ENCODE assay signal across 17 mouse cellular contexts in the genomic region with DNA sequence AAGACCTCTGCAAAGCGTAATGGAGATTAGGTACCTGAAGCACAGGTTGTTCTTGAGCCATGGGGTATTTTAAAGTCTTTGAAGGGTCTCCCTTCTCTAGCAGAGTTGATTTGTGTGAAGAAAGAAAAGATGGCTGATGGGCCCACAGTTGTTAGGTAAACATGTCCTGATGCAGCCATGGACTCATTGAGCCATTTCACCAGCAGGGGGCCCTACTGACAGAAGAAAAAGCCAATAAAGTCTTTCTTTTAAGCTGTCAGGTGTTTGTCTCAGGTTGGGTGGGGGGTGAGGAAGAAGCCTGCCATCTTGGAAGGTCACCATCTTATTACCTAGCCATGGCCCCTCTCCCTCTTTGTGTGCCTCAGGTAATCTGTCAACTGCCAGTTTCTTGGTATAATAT. TPM values are rescaled to one million over a fixed set of nuclear protein-coding genes. Genes with fewer than 3 reads are reported as not detected.
DNase-seq lines count a peak whose midpoint lies in the region; ATAC-seq and TF ChIP-seq lines count a peak whose summit lies in the region.
"Had no signal": no experiment of that assay in that cellular context is flagged by ENCODE, and none has a peak within 500 bp of the region (broad histone marks: within the 10 kb centered on the region; RNA-seq: fewer than 3 reads in every experiment).

No protein-coding gene starts in this region.

- H3K9ac ChIP-seq in kidney, embryonic 16.5 days (replicated peaks; ENCODE audit: low read length): no peak overlapping the region
- H3K9ac ChIP-seq in lung, embryonic 14.5 days: no peak overlapping the region
- no peak overlapping the region for H3K9ac ChIP-seq in ES-E14 (ENCODE audit: insufficient read depth, low read depth, low read length, poor library complexity, severe bottlenecking)
- no peak overlapping the region for H3K9ac ChIP-seq in heart, embryonic 11.5 days (ENCODE audit: low read depth, low read length)
- H3K9ac ChIP-seq: forebrain, embryonic 13.5 days; kidney, embryonic 15.5 days; neural tube, embryonic 12.5 days had no signal

- in situ Hi-C loops in ES-E14 (cut with MboI; ENCODE audit: low sequenced_read_pairs in 2 of 2, unreplicated experiment in 2 of 2): no loop called here

- H3K9me3 ChIP-seq in kidney, embryonic 16.5 days (ENCODE audit: low read length): no peaks in the 10 kb centered on the region
- H3K9me3 ChIP-seq in lung, embryonic 14.5 days (ENCODE audit: low read depth, low read length): no peaks in the 10 kb centered on the region
- no peaks in the 10 kb centered on the region for H3K9me3 ChIP-seq in ES-E14 (ENCODE audit: control insufficient read depth, insufficient read depth, low read depth, low read length)
- no peaks in the 10 kb centered on the region for H3K9me3 ChIP-seq in heart, embryonic 11.5 days (replicated peaks; ENCODE audit: control insufficient read depth, low read length)
- H3K9me3 ChIP-seq: forebrain, embryonic 13.5 days; neural tube, embryonic 12.5 days had no signal

- H3K4me3 ChIP-seq in kidney, embryonic 16.5 days (ENCODE audit: low read length): no peak overlapping the region
- no peak overlapping the region for H3K4me3 ChIP-seq in lung, embryonic 14.5 days (ENCODE audit: low read depth, low read length)
- H3K4me3 ChIP-seq in lung, adult 2 months (replicated peaks; ENCODE audit: extremely low read depth, low read depth, low read length): no peak overlapping the region
- H3K4me3 ChIP-seq in ES-E14 (ENCODE audit: insufficient read depth in 1 of 2, low read depth in 1 of 2, low read length in 2 of 2, poor library complexity in 1 of 2, severe bottlenecking in 1 of 2): no peak overlapping the region
- H3K4me3 ChIP-seq in heart, embryonic 11.5 days (ENCODE audit: low read depth, low read length): no peak overlapping the region
- H3K4me3 ChIP-seq: forebrain, embryonic 13.5 days; kidney, embryonic 15.5 days; neural tube, embryonic 12.5 days had no signal

- DNase-seq in kidney, adult 9 months: peak; percentile 13
- DNase-seq in lung, embryonic 14.5 days: no peak
- DNase-seq in lung, adult 2 months: no peak
- peak; percentile 12 for DNase-seq in ES-E14 (ENCODE audit: low read depth, low spot score)
- no peak for DNase-seq in cerebellum, postnatal 10 days
- DNase-seq: adrenal gland, adult 8-10 months; cerebellum, adult 9-10 months; embryo, embryonic 11 days; right cerebral cortex, postnatal 4 days had no signal

- no peak for TF ChIP-seq POLR2A in lung, adult 2 months (IDR thresholded peaks at IDR 0.05; ENCODE audit: borderline replicate concordance, extremely low read depth, low read depth, low read length)

- H3K27ac ChIP-seq in kidney, embryonic 16.5 days (ENCODE audit: low read length): no peak overlapping the region
- no peak overlapping the region for H3K27ac ChIP-seq in lung, embryonic 14.5 days (ENCODE audit: low read depth)
- no peak overlapping the region for H3K27ac ChIP-seq in ES-E14 (ENCODE audit: insufficient read depth, low read depth, low read length, poor library complexity, severe bottlenecking)
- H3K27ac ChIP-seq in heart, embryonic 11.5 days (ENCODE audit: low read depth, low read length): no peak overlapping the region
- H3K27ac ChIP-seq: forebrain, embryonic 13.5 days; kidney, embryonic 15.5 days; neural tube, embryonic 12.5 days had no signal

- H3K27me3 ChIP-seq in kidney, embryonic 16.5 days (ENCODE audit: insufficient read depth, low read length): no peaks in the 10 kb centered on the region
- no peaks in the 10 kb centered on the region for H3K27me3 ChIP-seq in lung, embryonic 14.5 days (ENCODE audit: insufficient read depth, low read length)
- no peaks in the 10 kb centered on the region for H3K27me3 ChIP-seq in heart, embryonic 11.5 days (ENCODE audit: control insufficient read depth, insufficient read depth, low read length)
- H3K27me3 ChIP-seq: forebrain, embryonic 13.5 days; kidney, embryonic 15.5 days; neural tube, embryonic 12.5 days had no signal

- no peaks in the 10 kb centered on the region for H3K36me3 ChIP-seq in kidney, embryonic 16.5 days (ENCODE audit: insufficient read depth, low read length)
- H3K36me3 ChIP-seq in lung, embryonic 14.5 days (ENCODE audit: insufficient read depth): no peaks in the 10 kb centered on the region
- H3K36me3 ChIP-seq in ES-E14 (ENCODE audit: control insufficient read depth, insufficient read depth, low read length, poor library complexity, severe bottlenecking): no peaks in the 10 kb centered on the region
- no peaks in the 10 kb centered on the region for H3K36me3 ChIP-seq in heart, embryonic 11.5 days (ENCODE audit: control insufficient read depth, insufficient read depth, low read length)
- H3K36me3 ChIP-seq: kidney, embryonic 15.5 days; neural tube, embryonic 12.5 days had no signal

- 67% methylated on average over 1 of the region's 1 CpGs for WGBS in kidney, embryonic 16.5 days
- WGBS in lung, embryonic 14.5 days: 61% methylated on average over 1 of the region's 1 CpGs
- 70% methylated on average over 1 of the region's 1 CpGs for WGBS in lung, adult 2 months
- WGBS in heart, embryonic 11.5 days (ENCODE audit: insufficient replicate concordance): 68% methylated on average over 1 of the region's 1 CpGs

- TF ChIP-seq CTCF in lung, embryonic 14.5 days (IDR thresholded peaks at IDR 0.05; ENCODE audit: low read depth): peak; percentile 27; the same call in 1 of the 2 replicates
- TF ChIP-seq CTCF in lung, adult 2 months (IDR thresholded peaks at IDR 0.05; ENCODE audit: insufficient read depth, low read length): no peak

- no peak for ATAC-seq in kidney, embryonic 16.5 days (ENCODE audit: low FRiP score, low TSS enrichment)
- no peak for ATAC-seq in lung, embryonic 14.5 days (ENCODE audit: insufficient read depth)
- ATAC-seq in megakaryocyte progenitor cell, adult 5-6 weeks (replicated peaks; ENCODE audit: poor library complexity): 0 out of 2 replicates have a peak, but pooled peaks have one; percentile 48
- ATAC-seq in heart, embryonic 11.5 days (replicated peaks; ENCODE audit: insufficient number of reproducible peaks, low FRiP score, low TSS enrichment): no peak
- ATAC-seq: forebrain, embryonic 13.5 days; hindbrain, embryonic 16.5 days had no signal

- no peaks in the 10 kb centered on the region for H3K4me1 ChIP-seq in kidney, embryonic 16.5 days (ENCODE audit: insufficient read depth, low read length)
- no peaks in the 10 kb centered on the region for H3K4me1 ChIP-seq in lung, embryonic 14.5 days (ENCODE audit: insufficient read depth)
- H3K4me1 ChIP-seq in lung, adult 2 months (ENCODE audit: control insufficient read depth, insufficient read depth, low read length): no peaks in the 10 kb centered on the region
- H3K4me1 ChIP-seq in ES-E14 (ENCODE audit: control insufficient read depth in 2 of 2, insufficient read depth in 2 of 2, low read length in 2 of 2, poor library complexity in 1 of 2): no peaks in the 10 kb centered on the region
- H3K4me1 ChIP-seq in heart, embryonic 11.5 days (ENCODE audit: control insufficient read depth, insufficient read depth, low read length): no peaks in the 10 kb centered on the region
- H3K4me1 ChIP-seq: forebrain, embryonic 13.5 days; kidney, embryonic 15.5 days; neural tube, embryonic 12.5 days had no signal

- no peak overlapping the region for H3K4me2 ChIP-seq in kidney, embryonic 16.5 days (replicated peaks; ENCODE audit: low read depth, low read length)
- H3K4me2 ChIP-seq in lung, embryonic 14.5 days: no peak overlapping the region
- H3K4me2 ChIP-seq in heart, embryonic 11.5 days: no peak overlapping the region
- H3K4me2 ChIP-seq: forebrain, embryonic 13.5 days; kidney, embryonic 15.5 days; neural tube, embryonic 12.5 days had no signal

TF ChIP-seq in ES-E14, 5 proteins besides CTCF, POLR2A, EP300 and RAD21:
- no peak for TF ChIP-seq MAFK (IDR thresholded peaks at IDR 0.05; ENCODE audit: insufficient read depth, low read depth, low read length)
- no peak for TF ChIP-seq HCFC1 (IDR thresholded peaks at IDR 0.05; ENCODE audit: borderline replicate concordance, insufficient read depth, low read length)
- TF ChIP-seq ZC3H11A (IDR thresholded peaks at IDR 0.05; ENCODE audit: borderline replicate concordance, low read depth, low read length): no peak
- no peak for TF ChIP-seq CHD2 (IDR thresholded peaks at IDR 0.05; ENCODE audit: low read depth, low read length)
- TF ChIP-seq ZNF384 (IDR thresholded peaks at IDR 0.05; ENCODE audit: low read depth, low read length): no peak
TF ChIP-seq in ES-E14: peak in this region for 0.

RNA-seq across cellular contexts. Expression of gene Rasgrf1, which starts 30.7 kb away (rescaled TPM):
- 0.20 TPM in 1 of 2 replicates, not detected in the other for polyA plus RNA-seq in kidney, embryonic 16.5 days (2015; fragmentation: Nextera tagmentation; extraction: Ambion mirVana)
- 0.46 and 0.53 TPM in 2 replicates for polyA plus RNA-seq in lung, embryonic 14.5 days (2014; fragmentation: Nextera tagmentation; extraction: Ambion mirVana)
- polyA plus RNA-seq in lung, adult 2 months (2012; rRNA removed): 0.71 and 0.90 TPM in 2 replicates
- total RNA-seq in ES-E14 (2012; rRNA removed): 0.04 and 0.11 TPM in 2 replicates
- 0.02 and 0.07 TPM in 2 replicates for total RNA-seq in megakaryocyte progenitor cell, adult 5-6 weeks (2015)
- total RNA-seq in megakaryocyte progenitor cell, adult 5-6 weeks (2017): not detected in 2 replicates
- 0.10 and 0.19 TPM in 2 replicates for polyA plus RNA-seq in heart, embryonic 11.5 days (2014; fragmentation: Nextera tagmentation; extraction: Ambion mirVana)
- total RNA-seq: heart, postnatal 14 days had no signal

Comparison
In these comparisons a context has a peak if more than half of its experiments do, and no peak if none do; other contexts are left out.
1. DNase-seq: peak in kidney, adult 9 months (single experiment) and ES-E14 (single experiment); none in lung, embryonic 14.5 days (single experiment), lung, adult 2 months (single experiment) and cerebellum, postnatal 10 days (0 of 2).